In the genomic region with DNA sequence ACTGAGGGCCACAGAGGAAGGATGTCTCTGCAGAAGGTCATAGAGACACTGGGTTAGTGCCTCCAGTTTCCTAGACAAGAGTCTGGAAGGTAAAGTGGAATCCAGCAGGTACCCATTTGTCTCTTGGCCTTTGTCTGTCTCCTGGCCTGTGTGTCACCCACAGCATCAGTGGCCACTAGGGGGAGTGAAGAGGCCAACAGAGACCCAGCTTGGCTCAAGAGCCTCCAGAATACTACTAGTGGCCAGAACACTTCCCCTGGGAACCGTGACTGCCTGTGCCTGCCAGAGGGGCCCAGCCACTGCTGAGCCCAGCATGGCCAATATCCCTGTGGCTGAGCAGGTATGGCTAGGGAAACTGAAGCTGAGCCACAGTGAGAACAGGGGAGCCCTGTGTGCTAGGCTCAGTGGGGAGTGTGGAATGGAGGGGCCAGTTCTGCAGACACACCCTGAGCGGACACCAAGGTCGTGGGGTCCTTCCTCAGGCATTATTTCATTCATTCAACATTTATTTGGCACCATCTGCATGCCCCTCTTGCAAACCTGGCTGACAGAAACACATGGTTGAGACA, we compare ENCODE assay signal across 8 mouse cellular contexts. TPM values are rescaled to one million over a fixed set of nuclear protein-coding genes. Genes with fewer than 3 reads are reported as not detected.
A peak's percentile ranks its signal among the peaks of the same experiment; 100 is the strongest.
DNase-seq lines count a peak whose midpoint lies in the region; ATAC-seq and TF ChIP-seq lines count a peak whose summit lies in the region.

No protein-coding gene starts in this region.

- peak; percentile 71 for ATAC-seq in forebrain, embryonic 12.5 days (ENCODE audit: low FRiP score)

- H3K27me3 ChIP-seq in forebrain, embryonic 12.5 days: peaks cover 10% of the 10 kb centered on the region; the same call in 1 of the 2 replicates

- no peak for TF ChIP-seq POLR2A in lung, adult 2 months (IDR thresholded peaks at IDR 0.05; ENCODE audit: borderline replicate concordance, extremely low read depth, low read depth, low read length)
- no peak for TF ChIP-seq POLR2A in olfactory bulb, adult 2 months (IDR thresholded peaks at IDR 0.05; ENCODE audit: insufficient read depth, low read depth, low read length)

- no peak overlapping the region for H3K9ac ChIP-seq in forebrain, embryonic 12.5 days

- H3K36me3 ChIP-seq in forebrain, embryonic 12.5 days (replicated peaks): no peaks in the 10 kb centered on the region

- WGBS in forebrain, embryonic 12.5 days: 55% methylated on average over 3 of the region's 3 CpGs
- WGBS in large intestine, adult 2 months: 46% methylated on average over 3 of the region's 3 CpGs
- WGBS in lung, adult 2 months: 57% methylated on average over 3 of the region's 3 CpGs
- 58% methylated on average over 3 of the region's 3 CpGs for WGBS in olfactory bulb, adult 2 months

- H3K9me3 ChIP-seq in forebrain, embryonic 12.5 days: no peaks in the 10 kb centered on the region

- no peak overlapping the region for H3K4me3 ChIP-seq in forebrain, embryonic 12.5 days (replicated peaks)
- no peak overlapping the region for H3K4me3 ChIP-seq in lung, adult 2 months (replicated peaks; ENCODE audit: extremely low read depth, low read depth, low read length)
- H3K4me3 ChIP-seq in olfactory bulb, adult 2 months (ENCODE audit: insufficient read depth, low read depth, low read length): no peak overlapping the region

- H3K27ac ChIP-seq in forebrain, embryonic 12.5 days: no peak overlapping the region
- H3K27ac ChIP-seq in olfactory bulb, adult 2 months (ENCODE audit: insufficient read depth, low read depth, low read length): no peak overlapping the region

- intact Hi-C loops in heart, postnatal 25 days (cut with DNase I): loop anchor here (1.0 kb wide), 1 partner anchor 46 kb away; no protein-coding TSS in a partner anchor

- H3K4me1 ChIP-seq in forebrain, embryonic 12.5 days: peaks cover 48% of the 10 kb centered on the region
- H3K4me1 ChIP-seq in lung, adult 2 months (ENCODE audit: control insufficient read depth, insufficient read depth, low read length): no peaks in the 10 kb centered on the region
- H3K4me1 ChIP-seq in olfactory bulb, adult 2 months (ENCODE audit: control insufficient read depth, insufficient read depth, low read length): no peaks in the 10 kb centered on the region

- DNase-seq in ES-CJ7 (ENCODE audit: low read depth, low spot score): peak; percentile 92
- peak; percentile 72 for DNase-seq in c-Kit-positive CD71-positive TER-119-positive erythroid progenitor cells, embryonic 14.5 days (ENCODE audit: low spot score)
- DNase-seq in heart, postnatal 25 days (ENCODE audit: low spot score): peak; percentile 70
- peak; percentile 58 for DNase-seq in large intestine, adult 2 months (ENCODE audit: low read depth, low spot score)
- DNase-seq in lung, adult 2 months: peak; percentile 66
- peak; percentile 45 to 58 for DNase-seq in thymus, adult 18-20 months

- peak; percentile 93 for TF ChIP-seq CTCF in lung, adult 2 months (IDR thresholded peaks at IDR 0.05; ENCODE audit: insufficient read depth, low read length)
- peak; percentile 64; the same call in 1 of the 2 replicates for TF ChIP-seq CTCF in olfactory bulb, adult 2 months (IDR thresholded peaks at IDR 0.05; ENCODE audit: insufficient read depth, low read depth, low read length)

- H3K4me2 ChIP-seq in forebrain, embryonic 12.5 days: no peak overlapping the region

RNA-seq across cellular contexts. Expression of a gene that starts 20.2 kb away (rescaled TPM):
- polyA plus RNA-seq in forebrain, embryonic 12.5 days (2016; fragmentation: Nextera tagmentation; extraction: Ambion mirVana): 36.4 and 48.9 TPM in 2 replicates
- 1 to 10 TPM in 1 of 2 experiments, under 1 TPM in 1; 0.91 to 1.1 TPM for total RNA-seq in heart, postnatal 25 days (2021)
- 0.95 and 1.1 TPM in 2 replicates for polyA plus RNA-seq in large intestine, adult 2 months (2012; rRNA removed)
- polyA plus RNA-seq in lung, adult 2 months (2012; rRNA removed): 3.6 and 4.7 TPM in 2 replicates
- polyA plus RNA-seq in olfactory bulb, adult 2 months (2012; ENCODE audit: insufficient read depth, insufficient read length, low replicate concordance, missing spikeins): not detected in 2 replicates

RNA-seq across cellular contexts. Expression of a gene that starts 26.7 kb away (rescaled TPM):
- polyA plus RNA-seq in forebrain, embryonic 12.5 days (2016; fragmentation: Nextera tagmentation; extraction: Ambion mirVana): 55.5 and 58.4 TPM in 2 replicates
- 10 to 100 TPM; 15.3 to 16.7 TPM for total RNA-seq in heart, postnatal 25 days (2021)
- polyA plus RNA-seq in large intestine, adult 2 months (2012; rRNA removed): 24.7 and 28.6 TPM in 2 replicates
- 39.6 and 42.0 TPM in 2 replicates for polyA plus RNA-seq in lung, adult 2 months (2012; rRNA removed)
- not detected in 2 replicates for polyA plus RNA-seq in olfactory bulb, adult 2 months (2012; ENCODE audit: insufficient read depth, insufficient read length, low replicate concordance, missing spikeins)

RNA-seq across cellular contexts. Expression of a gene that starts 26.8 kb away (rescaled TPM):
- 11.1 and 11.6 TPM in 2 replicates for polyA plus RNA-seq in forebrain, embryonic 12.5 days (2016; fragmentation: Nextera tagmentation; extraction: Ambion mirVana)
- 1 to 10 TPM; 4.2 to 5.2 TPM for total RNA-seq in heart, postnatal 25 days (2021)
- 15.9 and 18.2 TPM in 2 replicates for polyA plus RNA-seq in large intestine, adult 2 months (2012; rRNA removed)
- 11.2 and 14.0 TPM in 2 replicates for polyA plus RNA-seq in lung, adult 2 months (2012; rRNA removed)
- not detected in 2 replicates for polyA plus RNA-seq in olfactory bulb, adult 2 months (2012; ENCODE audit: insufficient read depth, insufficient read length, low replicate concordance, missing spikeins)

RNA-seq across cellular contexts. Expression of a gene that starts 33.7 kb away (rescaled TPM):
- 224 and 240 TPM in 2 replicates for polyA plus RNA-seq in forebrain, embryonic 12.5 days (2016; fragmentation: Nextera tagmentation; extraction: Ambion mirVana)
- total RNA-seq in heart, postnatal 25 days (2021): 10 to 100 TPM; 31.7 to 43.1 TPM
- 52.6 and 63.1 TPM in 2 replicates for polyA plus RNA-seq in large intestine, adult 2 months (2012; rRNA removed)
- polyA plus RNA-seq in lung, adult 2 months (2012; rRNA removed): 162 and 200 TPM in 2 replicates
- not detected in 2 replicates for polyA plus RNA-seq in olfactory bulb, adult 2 months (2012; ENCODE audit: insufficient read depth, insufficient read length, low replicate concordance, missing spikeins)

RNA-seq across cellular contexts. Expression of a gene that starts 49.4 kb away (rescaled TPM):
- 201 and 216 TPM in 2 replicates for polyA plus RNA-seq in forebrain, embryonic 12.5 days (2016; fragmentation: Nextera tagmentation; extraction: Ambion mirVana)
- 100 to 1,000 TPM; 957 to 967 TPM for total RNA-seq in heart, postnatal 25 days (2021)
- polyA plus RNA-seq in large intestine, adult 2 months (2012; rRNA removed): 553 and 570 TPM in 2 replicates
- polyA plus RNA-seq in lung, adult 2 months (2012; rRNA removed): 421 and 497 TPM in 2 replicates
- polyA plus RNA-seq in olfactory bulb, adult 2 months (2012; ENCODE audit: insufficient read depth, insufficient read length, low replicate concordance, missing spikeins): not detected in 2 replicates

Comparison
In these comparisons a context has a peak if more than half of its experiments do, and no peak if none do; other contexts are left out.
1. RNA of a gene that starts 26.7 kb away (polyA plus RNA-seq): 55.5 to 58.4 TPM in forebrain, embryonic 12.5 days, 39.6 to 42.0 TPM in lung, adult 2 months and 24.7 to 28.6 TPM in large intestine, adult 2 months; not detected in olfactory bulb, adult 2 months; every median in the first group is over 10 times any median in the second.
2. RNA of a gene that starts 26.8 kb away (polyA plus RNA-seq): 15.9 to 18.2 TPM in large intestine, adult 2 months, 11.2 to 14.0 TPM in lung, adult 2 months and 11.1 to 11.6 TPM in forebrain, embryonic 12.5 days; not detected in olfactory bulb, adult 2 months; every median in the first group is over 10 times any median in the second.
3. Peak in every context shown above with its lines, with median percentiles within 50 percentile points of each other: DNase-seq.